Mouse (Mus musculus) MEL (cell line): ENCODE results near the gene Hpse2.

Experiments
- CHD2 ChIP-seq: IDR thresholded peaks from 2 replicates; pipeline ENCODE4 v1.6.1; 2011; ENCODE audit warnings: low read length, improper control_type of control experiment
- CTCF ChIP-seq, 3 experiments: IDR thresholded peaks in 2 of 3; conservative IDR thresholded peaks in 1 of 3; 2 replicates each; pipeline ENCODE4 v1.5.1; 2011 to 2012; ENCODE audit warnings: low read length in 3 of 3, low read depth in 2 of 3, mild to moderate bottlenecking in 2 of 3, improper control_type of control experiment in 1 of 3, inconsistent platforms in 1 of 3, mixed read lengths in 1 of 3, moderate library complexity in 1 of 3; ENCODE audit not compliant: control insufficient read depth in 1 of 3, insufficient read depth in 1 of 3, poor library complexity in 1 of 3, severe bottlenecking in 1 of 3
- EP300 ChIP-seq, 2 experiments: IDR thresholded peaks; 2 replicates each; pipeline ENCODE4 v1.6.1; 2011; ENCODE audit warnings: improper control_type of control experiment in 2 of 2, low read length in 2 of 2, low read depth in 1 of 2, mild to moderate bottlenecking in 1 of 2
- KAT2A ChIP-seq: conservative IDR thresholded peaks from 2 replicates; pipeline ENCODE4 v1.6.1; 2012; ENCODE audit warnings: low read depth, low read length, improper control_type of control experiment, inconsistent platforms
- MAFK ChIP-seq: IDR thresholded peaks from 2 replicates; pipeline ENCODE4 v1.6.1; 2011; ENCODE audit warnings: low read depth, mild to moderate bottlenecking, low read length, improper control_type of control experiment, borderline replicate concordance
- MAX ChIP-seq: IDR thresholded peaks from 2 replicates; pipeline ENCODE4 v1.6.1; 2011; ENCODE audit warnings: low read length, improper control_type of control experiment
- MXI1 ChIP-seq: IDR thresholded peaks from 2 replicates; pipeline ENCODE4 v1.6.1; 2011; ENCODE audit warnings: mild to moderate bottlenecking, low read depth, low read length, improper control_type of control experiment
- NELFE ChIP-seq: IDR thresholded peaks from 2 replicates; pipeline ENCODE4 v1.6.1; 2011; ENCODE audit warnings: low read depth, low read length, improper control_type of control experiment
- POLR2A ChIP-seq, 2 experiments: IDR thresholded peaks; 2 replicates each; pipeline ENCODE4 v1.6.1; 2011 to 2012; ENCODE audit warnings: low read length in 2 of 2, mild to moderate bottlenecking in 2 of 2, control low read depth in 1 of 2, improper control_type of control experiment in 1 of 2, low read depth in 1 of 2, moderate library complexity in 1 of 2; ENCODE audit not compliant: control insufficient read depth in 1 of 2, insufficient read depth in 1 of 2, poor library complexity in 1 of 2
- POLR2AphosphoS2 ChIP-seq: IDR thresholded peaks from 2 replicates; pipeline ENCODE4 v1.6.1; 2011; ENCODE audit warnings: low read length, improper control_type of control experiment
- TAL1 ChIP-seq: IDR thresholded peaks from 2 replicates; pipeline ENCODE4 v1.6.1; 2012; ENCODE audit warnings: mild to moderate bottlenecking, inconsistent platforms, low read length, moderate library complexity, mixed read lengths
- ZKSCAN1 ChIP-seq: IDR thresholded peaks from 2 replicates; pipeline ENCODE4 v1.6.1; 2012; ENCODE audit warnings: low read depth, mild to moderate bottlenecking, inconsistent platforms, low read length, improper control_type of control experiment, moderate library complexity

DNA sequence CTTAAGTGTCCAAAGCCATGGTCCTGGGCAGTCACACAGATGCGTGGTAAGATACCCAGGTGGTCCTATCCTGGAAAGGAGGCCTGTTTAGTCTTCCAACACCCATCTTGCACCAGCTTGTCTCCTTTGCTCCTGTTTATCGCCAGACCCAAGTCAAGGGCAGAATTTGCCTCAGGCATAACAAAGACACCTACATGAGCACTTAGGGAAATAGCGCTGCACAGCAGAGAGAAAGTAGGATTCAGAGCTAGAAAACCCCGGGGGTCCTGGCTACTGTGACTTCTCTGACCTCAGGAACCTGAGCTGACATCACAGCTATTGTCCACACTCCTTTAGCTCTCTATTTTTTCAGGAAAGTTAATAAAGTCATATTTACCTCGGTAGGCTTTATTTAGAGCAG, 481.8 kb downstream of the Hpse2 start:
- no peak for TF ChIP-seq KAT2A
- no peak for TF ChIP-seq CTCF (IDR thresholded peaks at IDR 0.05 in 2 of 3, conservative IDR thresholded peaks at IDR 0.05 in 1 of 3; ENCODE audit: control insufficient read depth in 1 of 3, insufficient read depth in 1 of 3, low read depth in 2 of 3, low read length in 3 of 3, poor library complexity in 1 of 3, severe bottlenecking in 1 of 3)
- TF ChIP-seq POLR2A (IDR thresholded peaks at IDR 0.05; ENCODE audit: control insufficient read depth in 1 of 2, insufficient read depth in 1 of 2, low read depth in 1 of 2, low read length in 2 of 2, poor library complexity in 1 of 2) = no peak
- no peak for TF ChIP-seq MAX
- TF ChIP-seq MAFK = no peak
- TF ChIP-seq NELFE = no peak
- no peak for TF ChIP-seq CHD2
- TF ChIP-seq MXI1 = no peak
- TF ChIP-seq EP300 (IDR thresholded peaks at IDR 0.05; ENCODE audit: low read depth in 1 of 2, low read length in 2 of 2) = no peak
- TF ChIP-seq TAL1 = no peak
- no peak for TF ChIP-seq POLR2AphosphoS2
- no peak for TF ChIP-seq ZKSCAN1
